Mouse (Mus musculus) kidney, postnatal 0 days (tissue): ENCODE data around the gene Chrna3. TPM values are rescaled to one million over a fixed set of nuclear protein-coding genes. Genes with fewer than 3 reads are reported as not detected.

Experiments
- ATAC-seq: fragments of 200-750 bp; cut with Nextera tagmentation; replicated peaks from 2 replicates; pipeline ENCODE4 v1.8.0; 2017; ENCODE audit warnings: low read depth, moderate number of reproducible peaks, moderate TSS enrichment, moderate library complexity; ENCODE audit not compliant: low FRiP score
- DNase-seq: peaks from one replicate; pipeline ENCODE4 v3.0.0-alpha.2; 2016; ENCODE audit warnings: low spot score
- H3K27ac ChIP-seq: fragments of 300-500 bp; sonication (generic); 2 replicates; pipeline ENCODE4 v1.5.1; 2014; ENCODE audit warnings: mild to moderate bottlenecking
- H3K27me3 ChIP-seq: fragments of 300-500 bp; sonication (generic); 2 replicates; pipeline ENCODE4 v1.6.1; 2014; ENCODE audit warnings: low read length, mixed read lengths; ENCODE audit not compliant: insufficient read depth
- H3K36me3 ChIP-seq: fragments of 300-500 bp; sonication (generic); 2 replicates; pipeline ENCODE4 v1.6.1; 2014; ENCODE audit warnings: low read length, mixed read lengths; ENCODE audit not compliant: insufficient read depth
- H3K4me1 ChIP-seq: fragments of 300-500 bp; sonication (generic); replicated peaks from 2 replicates; pipeline ENCODE4 v1.6.1; 2014; ENCODE audit warnings: antibody characterized with exemption, low read length, mixed read lengths; ENCODE audit not compliant: insufficient read depth
- H3K4me2 ChIP-seq: fragments of 300-500 bp; sonication (generic); 2 replicates; pipeline ENCODE4 v1.6.1; 2014; ENCODE audit warnings: mild to moderate bottlenecking, low read length, moderate library complexity, mixed read lengths
- H3K4me3 ChIP-seq: fragments of 300-500 bp; sonication (generic); replicated peaks from 2 replicates; pipeline ENCODE4 v1.5.1; 2014; ENCODE audit warnings: low read depth, low read length
- H3K9ac ChIP-seq: fragments of 300-500 bp; sonication (generic); 2 replicates; pipeline ENCODE4 v1.6.1; 2014; ENCODE audit warnings: low read depth, low read length
- H3K9me3 ChIP-seq: fragments of 300-500 bp; sonication (generic); replicated peaks from 2 replicates; pipeline ENCODE4 v1.6.1; 2016; ENCODE audit warnings: low read length, inconsistent platforms, mixed read lengths
- CTCF ChIP-seq: IDR thresholded peaks from 2 replicates; pipeline ENCODE4 v1.5.1; 2016; ENCODE audit warnings: antibody characterized with exemption, low read depth, mild to moderate bottlenecking, moderate library complexity
- WGBS: fragments of 180-500 bp; shearing (Covaris S2); extraction: QIAGEN DNeasy Blood & Tissue Kit; methylation state at CpG from one replicate; pipeline ENCODE4 v1.1.7; 2014; 5-methylcytosine and 5-hydroxymethylcytosine counted together
- polyA plus RNA-seq: library from polyadenylated mRNA; unstranded; fragments of >200 nt; fragmentation: Nextera tagmentation; extraction: Ambion mirVana; gene quantifications from 2 replicates; pipeline ENCODE4 v1.2.1, GENCODE M21; 2015

Gene Chrna3
- polyA plus RNA-seq, 1 experiment from 2014 or later: 0.22 TPM

DNA sequence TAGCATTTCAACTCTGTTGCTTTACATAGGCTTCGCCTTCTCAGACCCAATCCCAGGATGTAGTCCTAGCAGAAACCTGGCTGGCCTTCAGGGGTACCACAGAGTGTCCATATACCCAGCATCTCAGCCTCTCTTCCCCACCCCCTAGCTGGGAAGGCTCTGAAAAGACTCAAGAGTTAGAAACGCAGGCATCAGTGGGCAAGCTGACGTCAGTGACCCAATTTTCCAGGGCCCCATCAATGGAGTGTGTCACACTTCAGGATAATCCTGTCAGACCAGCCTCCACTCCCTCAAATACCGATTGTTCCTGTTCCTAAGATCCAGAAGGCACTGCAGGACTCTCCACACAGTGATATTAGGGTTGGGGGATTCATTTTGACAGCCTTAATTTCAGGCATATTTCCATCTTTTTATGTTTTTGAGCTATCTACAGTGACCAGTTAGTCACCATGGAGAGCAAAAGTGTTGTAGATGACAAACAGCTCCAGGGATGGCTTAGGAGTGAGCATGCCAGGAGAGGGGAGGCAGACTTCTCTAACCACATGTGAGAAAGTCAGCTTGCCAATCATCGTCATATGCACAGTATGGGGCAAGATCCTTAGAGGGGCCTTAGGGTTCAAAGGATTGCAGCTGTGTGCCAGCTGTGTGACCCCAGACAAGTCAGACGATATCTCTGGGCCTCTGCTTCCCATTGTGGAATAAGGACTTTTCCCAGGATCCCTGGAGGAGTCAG is 5.2 kb upstream of the Chrna3 start:
- no peaks in the 10 kb centered on the region for H3K9me3 ChIP-seq
- H3K27me3 ChIP-seq: peaks cover 8% of the 10 kb centered on the region; the same call in 1 of the 2 replicates
- 62% methylated on average over 6 of the region's 6 CpGs for WGBS
- H3K4me3 ChIP-seq: no peak overlapping the region
- no peaks in the 10 kb centered on the region for H3K4me1 ChIP-seq
- no peak for TF ChIP-seq CTCF
- H3K4me2 ChIP-seq: no peak overlapping the region
- no peaks in the 10 kb centered on the region for H3K36me3 ChIP-seq
- no peak overlapping the region for H3K27ac ChIP-seq
- no peak for DNase-seq
- no peak for ATAC-seq
- no peak overlapping the region for H3K9ac ChIP-seq

DNA sequence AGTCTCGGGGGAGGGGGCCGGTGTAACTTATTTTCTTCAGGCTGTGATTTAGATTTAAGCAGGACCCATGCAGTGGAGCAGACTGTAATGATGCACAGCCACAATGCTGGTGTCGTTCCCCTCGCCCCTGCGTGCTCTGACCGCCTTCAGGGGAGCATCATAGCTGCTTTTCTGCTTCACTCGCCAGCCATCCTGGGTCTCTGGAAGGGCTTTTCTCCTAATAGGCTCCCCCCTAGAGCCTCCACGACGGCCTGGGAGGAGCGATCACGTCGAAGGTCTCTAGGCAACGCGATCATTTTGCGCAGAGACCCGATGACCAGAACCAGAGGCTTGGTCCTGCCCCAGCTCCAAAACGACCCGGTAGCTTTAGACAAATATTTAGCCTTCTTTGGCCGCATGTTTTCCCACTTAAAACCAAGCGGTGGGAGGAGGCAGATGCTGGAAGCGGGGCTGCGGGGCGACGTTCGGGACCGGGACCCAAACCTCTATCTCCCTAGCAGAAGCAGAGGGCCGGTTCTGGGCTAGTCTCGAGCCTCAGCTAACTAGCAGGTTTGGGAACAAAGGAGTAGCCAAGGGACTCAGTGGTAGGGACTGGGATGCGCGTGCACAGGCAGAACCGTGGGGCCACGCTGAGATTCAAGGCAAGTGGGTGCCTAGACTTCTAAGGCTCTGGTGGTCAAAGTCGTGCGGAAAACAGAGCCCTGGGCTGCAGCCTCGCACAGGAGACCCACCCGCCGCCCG is 658 bp downstream of the Chrna3 start:
- no peak overlapping the region for H3K9ac ChIP-seq
- H3K27me3 ChIP-seq: peaks cover 32% of the 10 kb centered on the region
- TF ChIP-seq CTCF: no peak
- no peaks in the 10 kb centered on the region for H3K9me3 ChIP-seq
- no peak overlapping the region for H3K27ac ChIP-seq
- no peaks in the 10 kb centered on the region for H3K36me3 ChIP-seq
- 0 out of 2 replicates have a peak, but pooled peaks cover 3% of the 10 kb centered on the region for H3K4me1 ChIP-seq
- DNase-seq (no peak), ATAC-seq (no peak)
- 11% methylated on average over 37 of the region's 38 CpGs for WGBS
- H3K4me2 ChIP-seq: peak overlapping the region; percentile 37; the same call in 1 of the 2 replicates
- H3K4me3 ChIP-seq: peak overlapping the region; percentile 13; the same call in 1 of the 2 replicates

DNA sequence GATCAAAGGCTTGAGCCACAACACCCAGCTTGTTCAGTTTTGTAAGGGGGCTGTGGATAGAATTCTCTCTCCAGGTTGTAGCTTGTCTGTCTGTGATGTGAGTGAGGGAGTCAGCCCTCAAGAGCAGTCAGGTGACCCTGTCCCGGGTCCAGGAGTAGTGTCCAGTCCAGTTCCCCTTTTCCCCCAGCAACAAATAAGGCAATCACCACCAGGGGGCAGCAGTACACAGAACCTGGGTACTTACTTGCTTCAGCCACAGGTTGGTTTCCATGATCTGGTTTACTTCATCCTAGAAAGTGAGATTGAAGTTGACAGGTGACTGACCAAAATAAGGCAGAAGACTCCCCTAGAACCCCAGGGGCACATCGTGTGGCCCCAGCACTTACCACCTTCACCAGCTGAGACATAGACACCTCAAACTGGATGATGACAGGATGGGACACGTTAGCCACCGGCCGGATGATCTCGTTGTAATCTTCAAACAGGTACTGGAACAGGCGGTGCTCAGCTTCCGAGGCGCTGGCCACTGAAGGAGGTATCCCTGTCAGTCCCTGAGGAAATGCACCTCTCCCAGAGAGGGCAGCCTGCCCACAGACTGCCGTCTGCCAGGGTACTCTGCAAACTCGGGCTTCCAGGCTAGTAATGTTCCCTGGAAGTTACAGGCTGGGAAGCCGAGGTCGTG is 2.3 kb downstream of the Chrna3 start:
- WGBS: 39% methylated on average over 13 of the region's 13 CpGs
- DNase-seq (peak; percentile 79), ATAC-seq (no peak)
- TF ChIP-seq CTCF: peak; percentile 90
- no peaks in the 10 kb centered on the region for H3K36me3 ChIP-seq
- H3K4me3 ChIP-seq: no peak overlapping the region
- no peak overlapping the region for H3K27ac ChIP-seq
- H3K27me3 ChIP-seq: peaks cover 32% of the 10 kb centered on the region
- H3K4me2 ChIP-seq: no peak overlapping the region
- no peak overlapping the region for H3K9ac ChIP-seq
- 0 out of 2 replicates have a peak, but pooled peaks cover 3% of the 10 kb centered on the region for H3K4me1 ChIP-seq
- H3K9me3 ChIP-seq: no peaks in the 10 kb centered on the region

DNA sequence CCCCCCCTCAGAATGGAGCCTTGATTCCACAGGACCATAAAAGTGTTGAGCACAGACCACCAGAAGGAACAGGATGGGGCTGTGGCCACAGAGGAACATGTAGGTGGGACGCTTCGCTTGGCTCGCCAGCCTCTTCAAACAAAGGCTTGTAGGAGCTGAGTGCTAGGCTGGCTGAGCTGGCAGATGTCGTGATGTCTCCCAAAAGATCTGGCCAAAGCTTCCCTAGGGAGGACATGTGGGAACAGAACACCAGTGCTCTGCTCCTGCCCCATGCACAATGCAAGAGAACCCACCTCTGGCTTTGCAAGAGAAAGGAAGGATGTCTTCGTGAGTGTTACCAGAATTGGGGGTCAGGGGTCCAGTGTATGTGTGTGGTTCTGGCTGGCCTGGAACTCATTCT is 3.0 kb downstream of the Chrna3 start:
- H3K27me3 ChIP-seq: peaks cover 32% of the 10 kb centered on the region
- H3K27ac ChIP-seq: no peak overlapping the region
- H3K4me1 ChIP-seq: 0 out of 2 replicates have a peak, but pooled peaks cover 3% of the 10 kb centered on the region
- TF ChIP-seq CTCF: no peak
- no peaks in the 10 kb centered on the region for H3K36me3 ChIP-seq
- no peak overlapping the region for H3K9ac ChIP-seq
- no peak for DNase-seq
- 85% methylated on average over 5 of the region's 5 CpGs for WGBS
- H3K4me3 ChIP-seq: no peak overlapping the region
- no peak for ATAC-seq
- no peak overlapping the region for H3K4me2 ChIP-seq
- H3K9me3 ChIP-seq: no peaks in the 10 kb centered on the region

DNA sequence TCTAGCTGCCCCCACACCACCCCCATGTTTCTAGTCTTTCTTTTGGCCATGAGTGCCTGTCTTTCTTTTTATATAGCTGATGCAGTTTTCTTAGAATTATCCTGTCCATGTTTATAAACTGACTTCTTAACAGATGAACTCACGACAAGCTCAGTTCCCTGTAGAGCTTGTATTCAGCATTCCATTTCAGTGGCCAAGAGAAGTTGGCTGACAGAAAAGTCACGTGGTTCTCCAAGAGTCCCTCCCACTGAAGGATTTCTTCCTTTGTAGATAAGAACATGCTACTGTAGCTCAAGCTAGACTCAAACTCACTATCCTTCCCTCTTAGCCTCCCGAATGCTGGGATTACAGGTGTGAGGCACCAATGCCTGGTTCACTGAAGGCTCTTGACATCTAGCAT is 9.4 kb downstream of the Chrna3 start:
- ATAC-seq (no peak), DNase-seq (no peak)
- H3K36me3 ChIP-seq: no peaks in the 10 kb centered on the region
- no peaks in the 10 kb centered on the region for H3K27me3 ChIP-seq
- H3K9me3 ChIP-seq: no peaks in the 10 kb centered on the region
- 69% methylated on average over 3 of the region's 3 CpGs for WGBS
- no peak for TF ChIP-seq CTCF
- no peak overlapping the region for H3K4me3 ChIP-seq
- H3K27ac ChIP-seq: no peak overlapping the region
- H3K9ac ChIP-seq: no peak overlapping the region
- no peak overlapping the region for H3K4me2 ChIP-seq
- H3K4me1 ChIP-seq: no peaks in the 10 kb centered on the region
